Mouse (Mus musculus): ENCODE measurements around the gene Ppp6r1.

The Ppp6r1 gene

GRCm38 (mm10) chr7:4658128-4658907, 501 bp downstream of the Ppp6r1 start:
- no peak for DNase-seq (ENCODE audit: low read depth, low spot score)

- DNase-seq (ENCODE audit: low read depth, low spot score), result no peak
These were observed 1.2 kb downstream of the Ppp6r1 start for GRCm38 (mm10) chr7:4657521-4658127.

DNA sequence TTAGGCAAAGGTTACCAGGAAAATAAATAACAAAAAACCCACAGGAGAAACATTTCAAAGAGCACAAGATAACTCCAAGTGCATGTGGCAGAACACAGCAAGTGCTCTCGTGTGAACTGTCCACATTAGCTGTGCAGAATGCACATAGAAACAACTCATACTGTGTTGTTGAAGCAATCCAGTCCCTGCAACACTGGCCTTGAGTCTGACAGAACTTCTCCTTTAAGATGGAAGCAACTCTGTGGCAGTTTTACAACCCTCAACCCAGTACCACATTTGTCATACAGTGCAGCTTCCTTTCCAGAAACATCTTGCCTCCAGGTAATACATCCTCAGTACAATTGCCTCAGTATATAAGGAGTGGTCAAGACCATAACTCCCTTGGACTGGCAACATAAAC, 2.0 kb downstream of the Ppp6r1 start:
- DNase-seq (ENCODE audit: low read depth, low spot score), result no peak

DNA sequence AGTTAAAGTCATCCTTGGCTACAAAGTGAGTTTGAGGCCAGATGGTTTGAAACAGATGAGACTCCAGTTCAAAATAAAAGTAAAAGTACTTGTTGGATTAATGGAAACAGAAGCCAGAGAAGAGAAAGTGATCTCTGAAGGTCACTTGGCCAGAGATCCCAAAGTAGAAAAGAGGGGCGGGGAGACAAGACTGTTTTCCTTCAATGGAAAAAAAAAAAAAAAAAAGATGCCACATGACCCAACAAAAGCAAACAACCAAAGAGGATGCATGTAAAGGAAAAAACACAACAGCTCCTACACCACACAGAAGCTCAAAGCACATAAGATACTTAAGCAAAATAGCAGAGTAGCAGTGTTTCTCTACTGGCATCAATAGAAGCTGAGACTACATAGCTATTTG, 2.9 kb downstream of the Ppp6r1 start:
- DNase-seq (ENCODE audit: low read depth, low spot score), result peak; percentile 33

- peak; percentile 58 for DNase-seq (ENCODE audit: low read depth, low spot score)
These were observed 3.4 kb downstream of the Ppp6r1 start for GRCm38 (mm10) chr7:4655393-4655792.

DNA sequence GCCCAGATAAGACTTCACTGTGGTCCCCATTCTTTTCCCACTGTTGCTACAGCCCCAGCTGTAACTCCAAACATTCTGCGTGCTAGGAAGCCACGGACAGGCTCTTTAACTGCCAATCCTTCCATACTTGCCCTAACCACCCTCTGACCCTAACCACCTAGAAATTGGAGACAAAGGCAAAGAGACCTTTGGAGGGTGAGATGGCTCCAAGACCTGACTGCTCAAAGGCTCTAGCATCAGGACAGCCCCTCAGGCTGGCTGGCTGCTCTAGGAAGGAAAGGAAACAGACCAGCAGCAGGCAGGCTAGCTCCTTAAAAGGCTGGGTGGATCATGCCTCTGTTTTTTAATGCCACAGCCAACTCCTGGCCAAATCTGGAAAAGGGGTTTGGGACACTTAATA, 4.6 kb downstream of the Ppp6r1 start:
- no peak for DNase-seq (ENCODE audit: low read depth, low spot score)

DNA sequence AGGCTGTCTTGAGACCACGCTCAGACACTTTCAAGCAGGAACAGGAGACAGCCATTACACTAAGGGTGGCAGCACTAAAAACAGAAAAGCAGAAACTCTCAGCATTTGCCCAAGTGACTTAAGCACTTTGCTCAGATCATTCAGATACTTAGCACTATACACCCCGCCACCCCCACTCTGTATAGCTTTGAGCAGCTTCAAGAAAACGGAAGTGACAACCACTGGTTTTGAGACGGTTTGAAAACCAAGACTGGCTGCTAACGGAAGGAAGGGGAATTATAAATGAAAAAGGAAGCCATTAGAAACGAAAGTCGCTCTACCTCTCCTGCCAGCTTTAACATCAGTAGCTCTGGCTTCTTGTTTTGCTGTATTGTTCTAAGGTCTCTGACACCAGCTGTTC, 5.0 kb downstream of the Ppp6r1 start:
- DNase-seq (ENCODE audit: low read depth, low spot score), result peak; percentile 90

DNA sequence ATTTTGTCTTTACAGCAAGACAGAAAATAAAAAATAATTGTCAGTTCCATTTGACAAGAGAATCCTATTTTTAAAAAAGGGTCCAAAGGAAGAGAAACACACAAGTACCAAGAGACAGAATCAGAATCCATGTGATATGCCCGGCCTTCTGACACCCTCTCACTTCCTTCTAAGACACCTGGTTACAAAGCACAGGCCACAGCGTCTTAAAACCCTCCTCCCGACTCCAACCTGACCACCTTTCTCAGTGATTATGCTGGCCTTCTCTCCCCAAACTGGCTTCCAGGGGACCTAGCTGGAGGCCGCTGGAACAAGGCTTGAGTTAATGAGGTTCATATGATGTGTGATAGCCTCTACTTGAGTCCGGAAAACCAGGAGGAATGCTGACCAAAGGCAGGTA, 5.5 kb downstream of the Ppp6r1 start:
- no peak for DNase-seq (ENCODE audit: low read depth, low spot score)

DNA sequence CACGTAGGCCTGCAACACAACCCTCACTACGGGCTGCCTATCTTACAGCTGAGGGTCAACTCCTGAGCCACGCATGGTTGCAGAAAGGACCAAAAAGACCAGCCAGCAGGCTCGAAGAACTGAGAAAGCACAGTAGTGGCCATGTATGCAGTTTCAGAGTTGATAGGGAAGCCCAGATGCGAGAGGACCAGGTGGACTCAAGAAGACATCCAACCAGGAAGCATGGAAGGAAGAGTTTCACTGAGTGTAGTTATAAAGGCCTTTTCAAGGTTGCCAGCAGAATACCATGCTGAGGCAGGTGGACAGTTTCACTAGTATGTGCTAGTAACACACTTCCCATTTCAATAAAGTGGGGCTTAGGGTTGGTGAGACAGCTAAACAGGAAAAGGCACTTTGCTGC, 6.1 kb downstream of the Ppp6r1 start:
- no peak for DNase-seq (ENCODE audit: low read depth, low spot score)

GRCm38 (mm10) chr7:4651581-4651980, 7.2 kb downstream of the Ppp6r1 start:
- DNase-seq (ENCODE audit: low read depth, low spot score), result peak; percentile 73

DNA sequence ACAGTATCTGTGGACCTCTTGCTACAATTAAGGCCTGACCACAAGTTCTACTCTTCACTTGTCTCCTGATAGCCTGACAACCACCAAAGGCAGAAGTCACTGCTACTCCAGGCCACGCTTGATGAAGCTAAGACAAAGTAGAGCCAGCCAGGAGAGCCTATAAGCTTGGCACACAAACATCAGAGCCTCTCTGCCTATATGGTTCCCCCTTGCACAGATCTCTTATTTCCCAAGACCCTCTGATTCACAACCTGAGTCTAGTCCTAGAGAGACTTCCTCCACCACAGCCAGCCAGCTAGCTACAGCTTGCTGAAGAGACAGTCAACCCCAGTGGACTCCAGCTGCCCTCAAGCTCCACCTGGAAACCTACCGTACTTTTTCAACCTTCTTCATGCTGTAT, 10.8 kb downstream of the Ppp6r1 start:
- DNase-seq (ENCODE audit: low read depth, low spot score), result no peak

- DNase-seq (ENCODE audit: low read depth, low spot score), result peak; percentile 69
These were observed 11.5 kb downstream of the Ppp6r1 start for GRCm38 (mm10) chr7:4647291-4647690.

- no peak for DNase-seq (ENCODE audit: low read depth, low spot score)
These were observed 12.0 kb downstream of the Ppp6r1 start for GRCm38 (mm10) chr7:4646806-4647205.

- DNase-seq (ENCODE audit: low read depth, low spot score), result no peak
These were observed 15.6 kb downstream of the Ppp6r1 start for GRCm38 (mm10) chr7:4643225-4643624.

- no peak for DNase-seq (ENCODE audit: low read depth, low spot score)
These were observed 16.9 kb downstream of the Ppp6r1 start for GRCm38 (mm10) chr7:4641956-4642355.

DNA sequence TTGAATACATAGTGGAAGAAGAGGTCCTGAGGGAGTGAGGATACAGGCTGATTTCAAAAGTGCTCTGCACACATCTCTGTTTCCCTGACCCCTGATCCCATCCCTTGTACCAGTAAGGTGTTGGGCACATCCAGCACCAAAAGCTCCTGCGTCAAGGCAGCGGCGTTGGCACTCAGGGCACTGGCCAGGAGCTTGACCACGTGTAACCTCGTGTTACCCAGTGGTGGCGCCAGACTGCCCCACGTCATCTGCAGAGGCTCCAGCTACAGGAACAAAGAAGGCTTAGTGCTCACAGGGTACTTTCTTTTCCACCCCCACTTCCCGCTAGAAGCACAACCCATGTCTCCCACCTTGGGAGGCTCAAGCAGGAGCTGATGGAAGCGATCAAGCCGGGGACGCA, 17.7 kb downstream of the Ppp6r1 start:
- DNase-seq (ENCODE audit: low read depth, low spot score), result no peak

DNA sequence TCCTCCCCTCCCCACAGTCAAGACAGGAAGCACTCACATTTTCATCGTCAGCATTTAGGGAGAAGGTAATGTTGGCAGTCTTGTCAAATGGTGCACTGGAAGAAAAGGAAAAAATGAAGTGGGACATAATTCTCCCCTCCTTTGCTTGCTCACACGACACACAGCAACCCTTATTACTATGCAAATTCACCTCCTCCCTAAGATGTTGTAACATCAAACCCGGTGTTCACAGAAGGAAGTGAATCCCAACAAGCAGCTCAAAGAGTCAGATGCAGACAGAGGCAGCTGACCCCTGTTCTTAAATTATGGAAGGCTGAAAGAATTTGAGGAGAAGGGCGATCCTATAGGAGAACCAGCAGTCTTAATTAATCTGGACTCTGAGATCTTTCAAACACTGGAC, 22.6 kb downstream of the Ppp6r1 start:
- no peak for DNase-seq (ENCODE audit: low read depth, low spot score)

DNA sequence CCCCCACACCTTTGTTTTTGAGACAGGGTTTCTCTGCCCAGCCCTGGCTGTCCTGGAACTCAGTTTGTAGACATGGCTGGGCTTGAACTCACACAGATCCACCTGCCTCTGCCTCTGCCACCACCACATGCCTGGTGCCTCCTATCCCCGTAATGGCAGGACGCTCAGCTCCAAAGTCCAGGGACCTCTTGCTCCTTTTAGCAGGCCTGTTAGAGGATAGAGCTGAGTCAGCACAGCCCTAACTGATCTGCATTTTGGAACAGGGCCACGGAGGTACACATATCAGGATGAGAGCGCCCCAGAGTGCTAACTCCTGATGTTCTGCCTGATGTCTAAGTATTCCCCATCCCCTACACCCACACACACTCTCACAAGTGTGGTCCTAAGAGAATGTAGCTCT, 27.8 kb downstream of the Ppp6r1 start, which contains the start of gene Tmem86b:
Tmem86b (minus strand) TSS at position 392 of the 400 bp plus-strand sequence.
- no peak for DNase-seq (ENCODE audit: low read depth, low spot score)

DNA sequence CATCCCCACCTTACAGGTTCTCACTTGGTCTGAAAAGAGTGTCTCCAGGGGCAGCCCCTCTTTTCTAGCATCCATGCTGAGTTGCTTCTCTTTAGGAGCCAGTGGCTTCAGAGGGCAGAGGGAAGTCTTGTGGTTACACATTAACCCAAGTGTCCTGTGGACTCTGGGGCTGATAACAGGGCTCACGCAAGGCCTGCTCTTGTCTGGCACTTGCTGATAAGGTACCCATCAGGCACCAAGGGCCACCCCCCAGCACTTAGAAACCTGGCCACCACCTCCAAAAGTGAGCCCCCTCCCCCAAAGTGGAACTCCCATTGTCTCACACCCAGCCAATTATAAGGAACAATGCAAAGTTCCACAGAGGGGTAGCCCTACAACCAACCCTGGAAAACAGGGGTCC, 28.6 kb downstream of the Ppp6r1 start:
- no peak for DNase-seq (ENCODE audit: low read depth, low spot score)

DNA sequence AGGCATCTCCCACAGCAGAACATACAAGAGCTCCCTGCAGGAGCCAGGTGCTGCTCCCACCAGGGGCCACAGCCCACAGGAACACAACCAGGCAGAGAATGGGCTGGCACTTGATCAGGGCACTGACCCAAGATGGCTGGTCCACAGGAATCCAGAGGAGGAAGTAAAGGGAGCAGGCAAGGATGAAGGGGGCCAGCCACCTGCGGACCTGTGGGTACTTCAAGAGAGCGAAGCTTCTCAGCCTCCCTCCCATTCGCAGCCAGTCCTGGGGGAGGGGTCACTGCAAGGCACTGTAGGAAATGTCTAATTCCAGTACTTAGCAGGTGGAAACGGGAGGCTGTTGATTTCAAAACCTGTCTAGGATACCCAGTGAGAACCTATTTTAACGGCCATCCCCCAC, 29.2 kb downstream of the Ppp6r1 start:
- DNase-seq (ENCODE audit: low read depth, low spot score), result no peak

DNA sequence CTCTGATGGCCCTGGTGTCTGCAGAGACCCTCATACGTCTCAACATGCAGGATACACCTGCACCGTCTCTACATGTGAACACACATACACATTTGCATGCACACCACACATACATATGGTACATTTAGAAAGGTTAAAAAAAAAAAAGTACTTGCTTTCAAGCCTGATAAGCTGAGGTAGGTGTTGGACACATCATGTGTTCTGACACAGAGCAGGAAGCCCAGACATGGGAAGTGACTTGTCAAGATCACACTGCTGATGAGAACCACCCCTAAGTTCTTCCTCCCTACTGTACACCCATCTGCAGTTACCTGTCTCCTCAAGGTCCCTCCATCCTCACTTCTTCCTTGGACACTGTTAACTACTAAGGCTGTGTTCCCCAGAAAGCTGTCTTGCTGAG, 32.9 kb downstream of the Ppp6r1 start:
- DNase-seq (ENCODE audit: low read depth, low spot score), result no peak

- peak; percentile 59 for DNase-seq (ENCODE audit: low read depth, low spot score)
These were observed 34.5 kb downstream of the Ppp6r1 start for GRCm38 (mm10) chr7:4624343-4624742.

GRCm38 (mm10) chr7:4623544-4624189, 35.2 kb downstream of the Ppp6r1 start:
- DNase-seq (ENCODE audit: low read depth, low spot score), result peak; percentile 85

Measured in CD4-positive, CD25-positive, alpha-beta regulatory T cell, adult 2 months (primary cell).